Mouse (Mus musculus): ENCODE results near the gene Chst14.

GRCm38 (mm10) chr2:118918543-118918942 lies 7.8 kb upstream of the Chst14 start:
- no peak for TF ChIP-seq POLR2A (IDR thresholded peaks at IDR 0.05; ENCODE audit: low read depth, low read length)
- TF ChIP-seq CTCF (IDR thresholded peaks at IDR 0.05; ENCODE audit: extremely low read depth, insufficient read depth, insufficient read length, insufficient replicate concordance), result no peak

All from spleen, adult 2 months (tissue).